Mouse (Mus musculus) thymus, adult 2 months (tissue): ENCODE measurements at regions not wholly inside any gene's neighbourhood (a gene's known extent, or its start where the extent isn't known, plus 50 kb on each side); places are given as distances from the start of the nearest gene placed in this dataset.
"Not testable (repeated sequence)": the region's sequence is repeated elsewhere in the genome, so short reads cannot be mapped to it uniquely, and the experiment has no call there.

Experiments used
- DNase-seq: peaks from one replicate; pipeline ENCODE4 v3.0.0; 2021
- H3K27ac ChIP-seq: fragments of 200-500 bp; 2 replicates; pipeline ENCODE4 v1.5.1; 2012; ENCODE audit warnings: low read length, control low read depth; ENCODE audit not compliant: control insufficient read depth, insufficient read depth
- H3K27me3 ChIP-seq: fragments of 200-500 bp; 2 replicates; pipeline ENCODE4 v1.6.1; 2012; ENCODE audit warnings: mild to moderate bottlenecking, low read length, moderate library complexity, mixed read lengths; ENCODE audit not compliant: control insufficient read depth, insufficient read depth
- H3K36me3 ChIP-seq: fragments of 200-500 bp; 2 replicates; pipeline ENCODE4 v1.6.1; 2012; ENCODE audit warnings: mild to moderate bottlenecking, low read length, moderate library complexity; ENCODE audit not compliant: control insufficient read depth, insufficient read depth
- H3K4me1 ChIP-seq: fragments of 200-500 bp; replicated peaks from 2 replicates; pipeline ENCODE4 v1.6.1; 2012; ENCODE audit warnings: low read length; ENCODE audit not compliant: control insufficient read depth, insufficient read depth
- H3K4me3 ChIP-seq: fragments of 200-500 bp; 2 replicates; pipeline ENCODE4 v1.5.1; 2012; ENCODE audit warnings: mild to moderate bottlenecking, low read length, control low read depth, moderate library complexity; ENCODE audit not compliant: control insufficient read depth, insufficient read depth
- CTCF ChIP-seq: fragments of 200-500 bp; IDR thresholded peaks from 2 replicates; pipeline ENCODE4 v1.5.1; 2012; ENCODE audit warnings: mild to moderate bottlenecking, control low read depth, low read length, moderate library complexity, borderline replicate concordance; ENCODE audit not compliant: control insufficient read depth, poor library complexity, insufficient read depth; ENCODE audit errors: extremely low read depth
- POLR2A ChIP-seq: fragments of 200-500 bp; IDR thresholded peaks from 2 replicates; pipeline ENCODE4 v1.6.1; 2012; ENCODE audit warnings: mild to moderate bottlenecking, low read length, control low read depth, moderate library complexity; ENCODE audit not compliant: control insufficient read depth, poor library complexity, insufficient read depth; ENCODE audit errors: extremely low read depth
- WGBS: fragments of 180-500 bp; shearing (Covaris S2); methylation state at CpG from one replicate; pipeline ENCODE4 v1.1.7; 2018; 5-methylcytosine and 5-hydroxymethylcytosine counted together

DNA sequence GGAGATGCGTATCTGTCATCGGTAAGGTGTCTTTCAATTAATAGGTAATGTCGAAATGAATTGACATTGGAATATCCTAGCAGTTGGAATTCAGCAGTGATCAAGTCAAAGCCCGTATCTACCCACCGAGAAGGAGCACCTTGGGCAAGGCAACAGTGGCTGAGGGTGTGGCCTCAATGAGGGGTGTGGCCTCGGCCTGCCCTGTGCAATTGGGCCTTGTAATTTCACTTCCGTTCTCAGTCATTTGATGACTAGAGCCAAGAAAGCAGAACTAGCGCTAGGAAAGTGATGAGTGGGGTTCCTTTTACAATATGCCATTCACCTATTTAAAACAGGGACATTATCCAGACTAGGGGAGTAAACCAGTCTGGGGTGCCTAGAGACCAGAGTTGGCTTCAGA lies 77.6 kb downstream of the Elovl4 start:
- Histone ChIP-seq H3K27me3 (no peaks in the 10 kb centered on the region), H3K36me3 (no peaks in the 10 kb centered on the region)
- TF ChIP-seq CTCF (no peak), POLR2A (no peak)

GRCm38 (mm10) chr9:83727462-83728189 lies 78.5 kb downstream of the Elovl4 start:
- peak; percentile 32 for DNase-seq
- no peak overlapping the region for H3K4me3 ChIP-seq
- H3K27me3 ChIP-seq, result no peaks in the 10 kb centered on the region
- H3K27ac ChIP-seq, result no peak overlapping the region
- WGBS, result 12% methylated on average over 14 of the region's 14 CpGs
- H3K4me1 ChIP-seq, result no peaks in the 10 kb centered on the region
- no peak for TF ChIP-seq POLR2A
- TF ChIP-seq CTCF, result peak; percentile 81
- H3K36me3 ChIP-seq, result no peaks in the 10 kb centered on the region

More for the DNA sequence above, 77.6 kb downstream of the Elovl4 start:
- 70% methylated on average over 8 of the region's 8 CpGs for WGBS
- Histone ChIP-seq H3K4me1 (no peaks in the 10 kb centered on the region), H3K4me3 (no peak overlapping the region), H3K27ac (no peak overlapping the region)
- DNase-seq, result no peak

DNA sequence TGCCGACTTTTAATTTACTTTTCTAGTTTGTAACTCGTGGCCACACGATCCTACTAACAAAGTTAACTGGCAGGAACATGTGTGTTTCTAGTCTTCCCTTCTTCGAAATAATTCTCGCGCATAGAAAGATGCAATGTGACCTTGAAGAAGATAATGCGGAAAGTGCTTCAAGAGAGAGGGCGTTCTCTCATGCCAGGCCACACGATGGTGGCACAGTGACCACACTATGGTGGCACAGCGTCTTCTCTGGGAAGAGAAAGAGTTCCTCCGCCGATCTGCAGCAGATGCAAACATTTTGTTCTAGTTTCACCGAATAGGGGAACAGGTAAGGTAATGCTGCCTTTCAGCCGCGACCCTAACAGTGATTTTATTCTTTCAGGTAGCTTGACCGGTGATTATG lies 79.1 kb downstream of the Elovl4 start:
- Histone ChIP-seq H3K4me1 (no peaks in the 10 kb centered on the region), H3K27ac (no peak overlapping the region), H3K4me3 (no peak overlapping the region), H3K27me3 (no peaks in the 10 kb centered on the region), H3K36me3 (no peaks in the 10 kb centered on the region)
- TF ChIP-seq POLR2A, result no peak
- TF ChIP-seq CTCF, result no peak
- no peak for DNase-seq
- 45% methylated on average over 16 of the region's 16 CpGs for WGBS

DNA sequence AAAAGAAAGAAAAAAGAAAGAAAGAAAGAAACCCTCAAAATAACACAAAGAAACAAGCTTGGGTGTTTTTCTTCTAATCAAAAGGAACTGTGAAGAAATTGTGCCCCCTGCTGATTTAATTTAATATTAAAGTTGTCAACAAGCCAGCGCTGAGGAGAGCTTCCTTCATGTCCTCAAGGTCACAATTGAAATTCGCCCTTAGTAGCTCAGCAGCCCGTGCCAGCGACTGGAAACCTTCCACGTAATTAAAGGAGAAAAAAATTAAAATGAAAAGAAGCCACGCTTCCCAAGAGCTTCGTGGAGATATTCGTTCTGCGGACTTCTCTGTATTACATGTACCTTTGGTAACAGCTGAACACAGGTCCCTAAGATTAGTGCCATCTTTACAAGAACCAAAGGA lies 80.0 kb downstream of the Elovl4 start:
- H3K27ac ChIP-seq, result no peak overlapping the region
- 63% methylated on average over 9 of the region's 9 CpGs for WGBS
- no peak for DNase-seq
- no peak overlapping the region for H3K4me3 ChIP-seq
- H3K27me3 ChIP-seq, result no peaks in the 10 kb centered on the region
- no peaks in the 10 kb centered on the region for H3K4me1 ChIP-seq
- TF ChIP-seq POLR2A (no peak), CTCF (no peak)
- H3K36me3 ChIP-seq, result no peaks in the 10 kb centered on the region

- no peaks in the 10 kb centered on the region for H3K4me1 ChIP-seq
- H3K4me3 ChIP-seq, result no peak overlapping the region
- WGBS, result 90% methylated on average over 8 of the region's 8 CpGs
- no peaks in the 10 kb centered on the region for H3K27me3 ChIP-seq
- no peak for TF ChIP-seq POLR2A
- no peaks in the 10 kb centered on the region for H3K36me3 ChIP-seq
- no peak overlapping the region for H3K27ac ChIP-seq
- no peak for DNase-seq
Observed at GRCm38 (mm10) chr9:83725545-83725944, 80.5 kb downstream of the Elovl4 start.

GRCm38 (mm10) chr9:83720982-83721381 lies 85.1 kb downstream of the Elovl4 start:
- Histone ChIP-seq H3K27me3 (no peaks in the 10 kb centered on the region), H3K27ac (no peak overlapping the region), H3K4me3 (no peak overlapping the region), H3K4me1 (no peaks in the 10 kb centered on the region), H3K36me3 (no peaks in the 10 kb centered on the region)
- 67% methylated on average over 2 of the region's 2 CpGs for WGBS
- TF ChIP-seq CTCF, result no peak
- TF ChIP-seq POLR2A, result no peak
- DNase-seq, result no peak

- no peak overlapping the region for H3K27ac ChIP-seq
- no peaks in the 10 kb centered on the region for H3K27me3 ChIP-seq
- H3K4me1 ChIP-seq, result no peaks in the 10 kb centered on the region
- WGBS, result 85% methylated on average over 4 of the region's 4 CpGs
- no peak for DNase-seq
- no peak for TF ChIP-seq CTCF
- no peak for TF ChIP-seq POLR2A
- no peaks in the 10 kb centered on the region for H3K36me3 ChIP-seq
- no peak overlapping the region for H3K4me3 ChIP-seq
Observed at GRCm38 (mm10) chr9:83719811-83720210, 86.3 kb downstream of the Elovl4 start.

GRCm38 (mm10) chr9:83718084-83718483 lies 88.0 kb downstream of the Elovl4 start:
- not testable (repeated sequence) for H3K36me3 ChIP-seq, H3K4me1 ChIP-seq, DNase-seq, H3K27me3 ChIP-seq, H3K4me3 ChIP-seq, H3K27ac ChIP-seq
- WGBS, result 94% methylated on average over 2 of the region's 2 CpGs
